Mouse (Mus musculus): ENCODE measurements around the gene Cyfip1. TPM values are rescaled to one million over a fixed set of nuclear protein-coding genes. Genes with fewer than 3 reads are reported as not detected.

The Cyfip1 gene
- polyA plus RNA-seq, 1 experiment from 2014 or later, result 68.9 TPM

DNA sequence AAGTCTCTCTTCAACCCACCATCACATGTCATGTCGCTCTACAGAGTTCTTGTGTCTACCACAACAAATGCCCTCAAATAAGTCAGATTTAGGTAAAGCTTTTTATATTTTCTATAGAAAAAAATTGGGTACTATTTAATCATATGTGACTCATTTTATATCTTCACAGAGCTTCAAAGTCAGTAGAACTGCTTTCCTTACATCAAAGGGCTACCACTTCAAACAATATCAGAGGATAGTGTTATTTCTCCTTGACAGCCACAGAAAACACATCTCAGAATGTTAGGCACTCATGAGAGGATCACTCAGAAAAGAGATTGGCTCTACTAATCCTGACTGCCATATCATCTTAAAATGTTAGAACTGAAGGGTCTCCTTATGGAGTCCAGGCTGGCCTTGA, 119.0 kb downstream of the Cyfip1 start:
- Histone ChIP-seq H3K9ac (no peak overlapping the region), H3K4me1 (no peaks in the 10 kb centered on the region), H3K27me3 (replicated peaks) (no peaks in the 10 kb centered on the region), H3K4me3 (no peak overlapping the region), H3K9me3 (no peaks in the 10 kb centered on the region), H3K4me2 (replicated peaks) (no peak overlapping the region), H3K36me3 (no peaks in the 10 kb centered on the region), H3K27ac (no peak overlapping the region)
- no peak for ATAC-seq (ENCODE audit: low FRiP score, low read depth)
- 93% methylated on average over 1 of the region's 1 CpGs for whole genome bisulfite sequencing

GRCm38 (mm10) chr7:55962004-55962908, 120.7 kb downstream of the Cyfip1 start, which contains the start of gene Nipa2:
Nipa2 (minus strand) TSS chr7:55962476.
- under 1% methylated on average over 70 of the region's 70 CpGs for WGBS
- ATAC-seq (ENCODE audit: low FRiP score, low read depth), result peak; percentile 98
- H3K27ac ChIP-seq, result peak within 1 kb of the TSS; percentile 67
- H3K9me3 ChIP-seq, result no peaks in the 10 kb centered on the region
- H3K36me3 ChIP-seq, result no peaks in the 10 kb centered on the region
- peak within 1 kb of the TSS; percentile 70 for H3K4me2 ChIP-seq (replicated peaks)
- peak within 1 kb of the TSS; percentile 89 for H3K9ac ChIP-seq
- H3K4me3 ChIP-seq, result peak within 1 kb of the TSS; percentile 90
- no peaks in the 10 kb centered on the region for H3K27me3 ChIP-seq (replicated peaks)
- no peaks in the 10 kb centered on the region for H3K4me1 ChIP-seq

- Histone ChIP-seq H3K36me3 (no peaks in the 10 kb centered on the region), H3K27me3 (replicated peaks) (no peaks in the 10 kb centered on the region), H3K4me3 (no peak overlapping the region), H3K4me2 (replicated peaks) (no peak overlapping the region), H3K9me3 (no peaks in the 10 kb centered on the region), H3K9ac (no peak overlapping the region), H3K27ac (no peak overlapping the region), H3K4me1 (no peaks in the 10 kb centered on the region)
- 28% methylated on average over 3 of the region's 3 CpGs for WGBS
- no peak for ATAC-seq (ENCODE audit: low FRiP score, low read depth)
Observed at GRCm38 (mm10) chr7:55966866-55967460, 125.4 kb downstream of the Cyfip1 start.

GRCm38 (mm10) chr7:55968258-55968901, 126.8 kb downstream of the Cyfip1 start:
- WGBS, result 47% methylated on average over 16 of the region's 16 CpGs
- H3K36me3 ChIP-seq, result no peaks in the 10 kb centered on the region
- no peaks in the 10 kb centered on the region for H3K27me3 ChIP-seq (replicated peaks)
- no peak overlapping the region; the same call in 1 of the 2 replicates for H3K9ac ChIP-seq
- H3K4me3 ChIP-seq, result no peak overlapping the region
- no peaks in the 10 kb centered on the region for H3K9me3 ChIP-seq
- no peak overlapping the region for H3K27ac ChIP-seq
- H3K4me2 ChIP-seq (replicated peaks), result peak overlapping the region; percentile 36; the same call in 1 of the 2 replicates
- ATAC-seq (ENCODE audit: low FRiP score, low read depth), result no peak
- no peaks in the 10 kb centered on the region for H3K4me1 ChIP-seq

DNA sequence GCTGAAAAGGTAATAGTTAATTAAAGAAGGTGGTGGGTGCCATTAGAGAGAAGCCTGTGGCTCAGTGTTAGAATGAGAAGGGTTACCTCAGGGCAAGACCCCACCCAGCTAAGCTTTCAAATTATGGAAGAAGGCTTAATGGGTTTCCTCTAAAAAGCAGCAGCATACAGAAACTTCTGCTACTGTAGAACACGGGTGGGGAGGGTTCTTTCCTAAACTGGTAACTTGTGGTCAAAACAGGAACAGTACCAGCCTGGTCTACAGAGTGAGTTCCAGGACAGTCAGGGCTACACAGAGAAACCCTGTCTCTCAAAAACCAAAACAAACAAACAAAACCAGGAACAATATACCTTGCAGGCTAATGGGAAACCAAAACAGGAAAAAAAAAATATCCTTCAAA, 127.9 kb downstream of the Cyfip1 start:
- Histone ChIP-seq H3K9ac (no peak overlapping the region), H3K36me3 (no peaks in the 10 kb centered on the region; the same call in 1 of the 2 replicates), H3K4me3 (no peak overlapping the region), H3K27me3 (replicated peaks) (no peaks in the 10 kb centered on the region), H3K9me3 (no peaks in the 10 kb centered on the region), H3K4me1 (no peaks in the 10 kb centered on the region), H3K27ac (no peak overlapping the region), H3K4me2 (replicated peaks) (no peak overlapping the region)
- ATAC-seq (ENCODE audit: low FRiP score, low read depth), result no peak
- whole genome bisulfite sequencing, result 92% methylated on average over 1 of the region's 1 CpGs

DNA sequence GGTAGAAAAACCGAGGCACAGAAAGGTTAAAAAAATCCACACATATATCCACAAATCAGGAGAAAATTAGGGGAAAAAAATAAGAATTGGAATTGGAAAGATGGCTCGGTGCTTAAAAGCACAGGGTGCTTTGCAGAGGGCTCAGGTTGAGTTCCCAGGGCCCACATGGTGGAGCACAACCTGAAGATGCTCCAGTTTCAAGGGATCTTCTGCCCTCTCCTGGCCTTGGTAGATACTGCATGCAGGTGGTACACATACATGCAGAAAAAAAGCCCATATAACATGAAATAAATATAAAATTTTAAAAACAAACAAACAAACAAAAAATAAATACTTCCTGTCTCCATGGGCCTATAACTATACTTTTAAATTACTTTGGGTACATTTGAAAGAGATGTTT, 132.9 kb downstream of the Cyfip1 start:
- Histone ChIP-seq H3K9ac (no peak overlapping the region), H3K4me1 (no peaks in the 10 kb centered on the region), H3K9me3 (no peaks in the 10 kb centered on the region), H3K4me3 (no peak overlapping the region), H3K4me2 (replicated peaks) (no peak overlapping the region), H3K27ac (no peak overlapping the region), H3K27me3 (replicated peaks) (no peaks in the 10 kb centered on the region), H3K36me3 (peaks cover 8% of the 10 kb centered on the region)
- 97% methylated on average over 2 of the region's 2 CpGs for WGBS
- no peak for ATAC-seq (ENCODE audit: low FRiP score, low read depth)

- Histone ChIP-seq H3K4me3 (no peak overlapping the region), H3K27ac (no peak overlapping the region), H3K4me1 (peaks cover 2% of the 10 kb centered on the region; the same call in 1 of the 2 replicates), H3K9me3 (no peaks in the 10 kb centered on the region), H3K36me3 (peaks cover 13% of the 10 kb centered on the region), H3K4me2 (replicated peaks) (no peak overlapping the region), H3K27me3 (replicated peaks) (no peaks in the 10 kb centered on the region), H3K9ac (no peak overlapping the region)
- WGBS, result 93% methylated on average over 2 of the region's 2 CpGs
- ATAC-seq (ENCODE audit: low FRiP score, low read depth), result no peak
Observed at GRCm38 (mm10) chr7:55981511-55981910, 140.0 kb downstream of the Cyfip1 start.

Other genes with a start within 250 kb of the Cyfip1 start
- 1.1 and 2.6 TPM in 2 replicates for gene Siglech, start 73.6 kb upstream of the Cyfip1 start, polyA plus RNA-seq (2016; fragmentation: Nextera tagmentation; extraction: Ambion mirVana)
- gene Tubgcp5, start 47.6 kb upstream of the Cyfip1 start, polyA plus RNA-seq (2016; fragmentation: Nextera tagmentation; extraction: Ambion mirVana), result 36.8 and 44.6 TPM in 2 replicates
- 52.3 and 54.5 TPM in 2 replicates for gene Nipa2, start 120.7 kb downstream of the Cyfip1 start, polyA plus RNA-seq (2016; fragmentation: Nextera tagmentation; extraction: Ambion mirVana)
- 16.8 and 18.4 TPM in 2 replicates for gene Nipa1, start 178.2 kb downstream of the Cyfip1 start, polyA plus RNA-seq (2016; fragmentation: Nextera tagmentation; extraction: Ambion mirVana)
- 36.5 and 38.4 TPM in 2 replicates for gene Herc2, start 208.5 kb downstream of the Cyfip1 start, polyA plus RNA-seq (2016; fragmentation: Nextera tagmentation; extraction: Ambion mirVana)